Mouse (Mus musculus) forebrain, embryonic 11.5 days (tissue): ENCODE results near the gene Pilra. TPM values are rescaled to one million over a fixed set of nuclear protein-coding genes. Genes with fewer than 3 reads are reported as not detected.
"Not testable (repeated sequence)": the region's sequence is repeated elsewhere in the genome, so short reads cannot be mapped to it uniquely, and the experiment has no call there.

Experiments used
- ATAC-seq: fragments of 200-750 bp; cut with Nextera tagmentation; replicated peaks from 2 replicates; pipeline ENCODE4 v1.8.0; 2017; ENCODE audit warnings: moderate TSS enrichment; ENCODE audit not compliant: low FRiP score
- DNase-seq: peaks from one replicate; pipeline ENCODE4 v3.0.0-alpha.2; 2017; ENCODE audit warnings: low spot score
- H3K27ac ChIP-seq: fragments of 300-500 bp; sonication (generic); 2 replicates; pipeline ENCODE4 v1.5.1; 2014; ENCODE audit warnings: low read depth, low read length
- H3K27me3 ChIP-seq: fragments of 300-500 bp; sonication (generic); 2 replicates; pipeline ENCODE4 v1.6.1; 2014; ENCODE audit warnings: mild to moderate bottlenecking, low read length, mixed read lengths; ENCODE audit not compliant: control insufficient read depth, insufficient read depth
- H3K36me3 ChIP-seq: fragments of 300-500 bp; sonication (generic); 2 replicates; pipeline ENCODE4 v1.6.1; 2014; ENCODE audit warnings: mild to moderate bottlenecking, low read length, moderate library complexity, mixed read lengths; ENCODE audit not compliant: control insufficient read depth, insufficient read depth
- H3K4me1 ChIP-seq: fragments of 300-500 bp; sonication (generic); replicated peaks from 2 replicates; pipeline ENCODE4 v1.6.1; 2014; ENCODE audit warnings: low read length, mixed read lengths; ENCODE audit not compliant: control insufficient read depth, insufficient read depth
- H3K4me2 ChIP-seq: fragments of 300-500 bp; sonication (generic); 2 replicates; pipeline ENCODE4 v1.6.1; 2014; ENCODE audit warnings: low read depth, mild to moderate bottlenecking, low read length, moderate library complexity, mixed read lengths; ENCODE audit not compliant: severe bottlenecking
- H3K4me3 ChIP-seq: fragments of 300-500 bp; sonication (generic); 2 replicates; pipeline ENCODE4 v1.5.1; 2014; ENCODE audit warnings: low read depth, low read length
- H3K9ac ChIP-seq: fragments of 300-500 bp; sonication (generic); 2 replicates; pipeline ENCODE4 v1.6.1; 2014; ENCODE audit warnings: low read length
- H3K9me3 ChIP-seq: fragments of 300-500 bp; sonication (generic); 2 replicates; pipeline ENCODE4 v1.6.1; 2016; ENCODE audit warnings: low read length, mixed read lengths; ENCODE audit not compliant: control insufficient read depth
- WGBS: fragments of 180-500 bp; shearing (Covaris S2); extraction: QIAGEN DNeasy Blood & Tissue Kit; methylation state at CpG from one replicate; pipeline ENCODE4 v1.1.7; 2014; 5-methylcytosine and 5-hydroxymethylcytosine counted together
- polyA plus RNA-seq: library from polyadenylated mRNA; unstranded; fragments of >200 nt; fragmentation: Nextera tagmentation; extraction: Ambion mirVana; gene quantifications from 2 replicates; pipeline ENCODE4 v1.2.1, GENCODE M21; 2014

Gene Pilra
- polyA plus RNA-seq, 1 experiment from 2014 or later, result 0.13 TPM

DNA sequence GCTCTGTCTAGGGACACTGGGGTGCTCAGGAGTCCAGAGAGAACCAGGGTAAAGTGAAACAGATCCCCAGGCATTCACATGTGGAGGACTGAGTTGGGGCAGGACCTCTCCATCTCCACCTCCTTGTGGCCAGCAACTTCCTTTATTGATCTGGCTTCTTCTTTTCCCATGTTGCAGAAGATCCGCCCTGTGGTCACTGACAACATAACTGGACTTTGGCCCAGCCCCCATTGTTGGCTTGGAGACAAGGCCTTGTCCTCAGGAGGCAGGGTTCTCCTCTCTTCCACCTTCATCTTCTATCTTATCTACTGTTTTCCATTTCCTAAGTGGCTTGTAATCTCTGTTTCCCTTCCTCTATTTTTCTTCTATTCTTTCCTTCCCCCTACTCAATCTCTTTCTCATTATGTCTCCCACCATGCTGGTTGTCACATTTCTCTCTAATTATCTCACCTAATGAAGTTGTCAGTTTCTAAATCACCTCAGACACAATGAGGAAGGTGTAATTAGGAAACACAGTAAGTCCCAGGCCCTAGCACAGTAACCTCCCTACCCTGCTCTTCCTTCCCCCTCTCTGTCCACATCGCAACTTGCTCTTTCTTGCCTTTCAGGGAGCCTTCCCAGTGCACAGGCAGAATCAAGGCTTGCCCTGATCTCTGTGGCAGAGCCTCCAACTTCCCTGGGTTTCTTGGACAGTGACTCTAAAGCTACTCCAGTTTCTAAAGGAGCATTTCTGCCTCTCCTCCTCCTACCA, 22.1 kb upstream of the Pilra start, which contains the start of gene Pilrb1:
Gene Pilrb1 (minus strand): TSS at position 147 of the 751 bp plus-strand sequence.
- H3K4me2 ChIP-seq, H3K9me3 ChIP-seq, H3K27me3 ChIP-seq, ATAC-seq, H3K4me1 ChIP-seq, DNase-seq, H3K9ac ChIP-seq, H3K4me3 ChIP-seq, H3K36me3 ChIP-seq, H3K27ac ChIP-seq: not testable (repeated sequence)
- WGBS, result 78% methylated on average over 2 of the region's 2 CpGs

DNA sequence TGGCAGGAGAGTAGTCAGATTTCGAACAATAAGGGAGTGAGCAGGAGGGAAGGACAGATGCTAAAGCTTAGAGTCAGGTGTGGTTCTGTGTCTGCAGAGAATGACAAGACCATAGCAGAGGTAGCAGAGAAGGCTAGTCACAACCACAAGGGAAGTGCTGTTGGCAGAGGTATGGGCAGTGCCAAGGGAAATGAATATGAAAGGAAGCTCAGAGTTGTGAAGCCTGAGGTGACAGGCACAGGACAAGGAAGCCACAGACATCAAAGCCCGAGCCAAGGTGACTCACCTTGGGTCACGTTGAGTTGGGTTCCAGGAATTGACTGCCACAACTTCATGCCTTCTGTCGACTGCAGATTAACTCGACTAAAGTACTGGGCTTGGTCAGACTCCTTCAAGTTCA, 20.8 kb upstream of the Pilra start:
- H3K27me3 ChIP-seq, H3K4me3 ChIP-seq, H3K9me3 ChIP-seq, H3K36me3 ChIP-seq, H3K9ac ChIP-seq, H3K4me1 ChIP-seq, H3K4me2 ChIP-seq, H3K27ac ChIP-seq, DNase-seq, ATAC-seq: not testable (repeated sequence)
- WGBS, result 86% methylated on average over 4 of the region's 5 CpGs

DNA sequence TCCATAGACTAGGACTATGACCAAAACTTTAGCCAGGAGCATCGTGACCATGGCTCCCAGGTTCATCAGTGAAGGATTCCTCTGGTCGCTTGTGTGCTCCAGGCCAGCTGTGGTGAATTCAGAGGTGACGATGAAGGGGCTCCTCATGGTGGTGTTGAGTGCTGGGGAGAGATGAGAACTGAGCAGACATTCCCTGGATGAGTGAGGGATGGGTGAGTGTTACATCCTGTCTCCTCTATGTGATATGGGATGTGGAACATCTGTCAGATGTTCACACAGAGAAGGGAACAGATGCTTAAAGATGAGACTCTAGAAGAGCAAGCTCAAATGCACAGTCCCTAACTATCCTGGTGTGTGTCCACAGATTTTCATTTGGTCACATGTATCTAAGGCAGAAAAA, 18.8 kb upstream of the Pilra start:
- H3K4me1 ChIP-seq, H3K27ac ChIP-seq, H3K36me3 ChIP-seq, H3K9me3 ChIP-seq, ATAC-seq, H3K4me3 ChIP-seq, DNase-seq, H3K27me3 ChIP-seq, H3K9ac ChIP-seq, H3K4me2 ChIP-seq: not testable (repeated sequence)
- WGBS, result 85% methylated on average over 3 of the region's 3 CpGs

DNA sequence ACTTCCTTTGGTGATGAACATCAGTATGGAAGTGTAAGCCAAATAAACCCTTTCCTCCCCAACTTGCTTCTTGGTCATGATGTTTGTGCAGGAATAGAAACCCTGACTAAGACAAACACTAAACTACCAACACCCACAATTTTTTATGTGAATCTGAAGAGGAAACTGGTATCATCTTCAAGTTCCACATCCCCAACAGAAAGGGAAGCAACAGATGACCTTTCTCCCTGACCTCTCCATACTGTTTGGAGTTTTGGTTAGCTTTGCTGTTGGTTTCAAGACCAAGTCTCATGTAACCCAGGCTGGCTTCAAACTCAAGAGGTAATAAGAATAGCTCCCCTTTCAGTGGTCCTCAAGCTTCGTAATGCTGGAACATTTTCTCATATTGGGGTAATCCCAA, 14.2 kb upstream of the Pilra start:
- not testable (repeated sequence) for H3K4me2 ChIP-seq, H3K4me1 ChIP-seq, DNase-seq, H3K27ac ChIP-seq, H3K4me3 ChIP-seq, H3K36me3 ChIP-seq, H3K27me3 ChIP-seq, ATAC-seq, H3K9ac ChIP-seq, H3K9me3 ChIP-seq
- 88% methylated on average over 1 of the region's 1 CpGs for WGBS

DNA sequence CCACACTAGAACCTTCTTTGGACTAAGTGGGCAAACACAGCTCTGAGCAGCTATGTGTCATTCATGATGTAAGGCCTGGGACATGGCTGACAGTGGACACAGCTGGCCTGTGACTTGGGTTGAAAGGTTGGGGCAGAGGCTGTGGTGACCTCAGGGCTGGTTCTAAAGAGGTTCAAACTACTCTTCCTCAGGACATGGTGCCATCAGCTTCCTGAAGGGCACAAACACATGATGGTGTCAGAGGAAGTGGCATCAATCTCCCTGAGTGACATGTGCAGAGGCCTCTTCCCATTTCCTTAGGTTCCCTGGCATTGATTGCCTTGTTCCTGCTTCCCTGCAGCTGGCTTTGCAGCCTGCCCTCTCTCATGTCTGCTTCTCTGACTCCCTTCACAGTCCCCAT, 1.0 kb upstream of the Pilra start:
- H3K9ac ChIP-seq, H3K27ac ChIP-seq, H3K36me3 ChIP-seq, H3K4me2 ChIP-seq, DNase-seq, H3K4me1 ChIP-seq, H3K9me3 ChIP-seq, H3K4me3 ChIP-seq, ATAC-seq, H3K27me3 ChIP-seq: not testable (repeated sequence)

DNA sequence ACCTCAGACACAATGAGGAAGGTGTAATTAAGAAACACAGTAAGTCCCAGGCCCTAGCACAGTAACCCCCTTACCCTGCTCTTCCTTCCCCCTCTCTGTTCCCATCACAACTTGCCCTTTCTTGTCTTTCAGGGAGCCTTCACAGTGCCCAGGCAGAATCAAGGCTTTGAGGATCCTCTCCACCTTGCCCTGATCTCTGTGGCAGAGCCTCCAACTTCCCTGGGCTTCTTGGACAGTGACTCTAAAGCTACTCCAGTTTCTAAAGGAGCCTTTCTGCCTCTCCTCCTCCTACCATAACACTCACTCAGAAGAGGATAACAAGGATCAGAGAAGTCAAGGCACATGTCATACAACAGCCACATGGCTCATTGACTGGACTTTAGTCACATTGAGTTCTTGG, 530 bp upstream of the Pilra start:
- ATAC-seq (no peak), DNase-seq (no peak)
- H3K36me3 ChIP-seq, result no peaks in the 10 kb centered on the region
- H3K27me3 ChIP-seq, result no peaks in the 10 kb centered on the region
- no peaks in the 10 kb centered on the region for H3K9me3 ChIP-seq
- no peak overlapping the region for H3K4me2 ChIP-seq
- H3K4me3 ChIP-seq, result no peak overlapping the region
- no peak overlapping the region for H3K27ac ChIP-seq
- no peak overlapping the region for H3K9ac ChIP-seq
- H3K4me1 ChIP-seq, result no peaks in the 10 kb centered on the region; the same call in 1 of the 2 replicates

DNA sequence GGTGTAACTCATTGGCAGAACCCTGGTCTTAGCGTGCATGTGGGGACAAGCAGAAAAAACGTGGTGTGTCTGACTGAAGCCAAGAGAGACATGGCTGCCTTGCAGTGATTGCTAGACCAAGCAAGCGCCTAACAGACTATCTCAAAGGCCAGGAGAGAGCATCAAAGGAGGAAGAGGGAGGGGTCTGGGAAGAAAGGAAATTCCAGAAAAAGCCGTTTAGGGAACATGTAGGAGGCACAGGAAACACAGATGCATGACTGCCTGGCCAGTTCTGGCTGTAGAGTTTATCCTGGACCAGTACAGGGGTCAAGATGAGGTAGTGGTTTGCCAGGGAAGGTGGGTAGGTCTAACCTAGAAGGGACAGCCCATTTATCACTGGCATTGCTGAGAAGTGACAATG, 2.6 kb downstream of the Pilra start:
- Histone ChIP-seq H3K9me3 (no peaks in the 10 kb centered on the region), H3K4me3 (no peak overlapping the region), H3K4me1 (no peaks in the 10 kb centered on the region; the same call in 1 of the 2 replicates), H3K27ac (no peak overlapping the region), H3K36me3 (no peaks in the 10 kb centered on the region), H3K27me3 (no peaks in the 10 kb centered on the region), H3K9ac (no peak overlapping the region), H3K4me2 (no peak overlapping the region)
- ATAC-seq, result no peak
- no peak for DNase-seq
- 65% methylated on average over 4 of the region's 4 CpGs for WGBS

- ATAC-seq (no peak), DNase-seq (no peak)
- Histone ChIP-seq H3K4me3 (no peak overlapping the region), H3K27ac (no peak overlapping the region), H3K27me3 (no peaks in the 10 kb centered on the region), H3K36me3 (no peaks in the 10 kb centered on the region), H3K4me2 (no peak overlapping the region), H3K9ac (no peak overlapping the region), H3K9me3 (no peaks in the 10 kb centered on the region), H3K4me1 (no peaks in the 10 kb centered on the region; the same call in 1 of the 2 replicates)
- 83% methylated on average over 6 of the region's 6 CpGs for WGBS
Observed at GRCm38 (mm10) chr5:137831506-137831905, 4.6 kb downstream of the Pilra start.

DNA sequence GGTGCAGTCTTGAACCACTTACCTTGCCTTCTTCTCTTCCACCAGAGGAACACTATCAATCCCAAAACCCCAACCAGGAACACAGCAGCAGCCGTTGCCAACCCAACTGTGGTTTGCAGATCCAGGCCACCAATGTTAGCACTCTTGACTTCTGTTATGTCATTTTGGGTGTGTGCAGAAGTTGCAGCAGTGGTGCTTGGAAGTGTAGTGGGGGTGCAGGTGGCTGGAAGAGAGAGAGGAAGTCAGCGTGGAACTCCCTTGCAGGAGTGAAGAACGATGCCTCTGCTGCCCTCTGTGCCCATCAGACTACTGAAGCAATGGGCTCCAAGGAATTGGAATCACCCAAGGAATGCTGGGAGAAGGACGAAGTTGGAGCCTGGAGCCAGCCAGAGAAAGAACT, 5.0 kb downstream of the Pilra start:
- Histone ChIP-seq H3K36me3 (no peaks in the 10 kb centered on the region), H3K4me3 (no peak overlapping the region), H3K9me3 (no peaks in the 10 kb centered on the region), H3K27me3 (no peaks in the 10 kb centered on the region), H3K4me1 (no peaks in the 10 kb centered on the region; the same call in 1 of the 2 replicates), H3K4me2 (no peak overlapping the region), H3K9ac (no peak overlapping the region), H3K27ac (no peak overlapping the region)
- DNase-seq, result no peak
- no peak for ATAC-seq
- WGBS, result 95% methylated on average over 4 of the region's 4 CpGs
